Mouse (Mus musculus): ENCODE measurements at regions not wholly inside any gene's neighbourhood (a gene's known extent, or its start where the extent isn't known, plus 50 kb on each side); places are given as distances from the start of the nearest gene placed in this dataset.

DNA sequence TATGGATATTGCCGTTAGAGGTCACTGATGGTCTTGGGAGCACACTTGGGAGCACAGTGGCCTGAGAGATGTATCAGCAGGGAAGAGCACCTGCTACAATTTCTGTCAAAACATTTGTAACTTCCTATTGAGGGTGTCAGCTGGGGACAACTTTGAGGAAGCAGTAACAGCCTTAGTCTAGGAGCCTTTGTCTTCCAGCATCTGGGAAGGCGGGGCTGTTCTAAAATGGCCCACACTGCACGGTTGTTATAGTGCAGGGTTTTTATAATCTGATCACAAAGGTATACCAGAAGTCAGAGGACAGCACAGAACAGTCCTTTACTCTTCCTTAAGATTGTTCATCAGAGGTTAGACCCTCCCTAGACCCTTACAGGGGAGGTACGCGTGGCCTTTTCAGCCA, 152.3 kb downstream of the Hibadh start:
- no peak overlapping the region for H3K4me3 ChIP-seq (replicated peaks)
- no peaks in the 10 kb centered on the region for H3K36me3 ChIP-seq (replicated peaks; ENCODE audit: low read length)
- peaks cover 5% of the 10 kb centered on the region for H3K27me3 ChIP-seq (replicated peaks)
- peaks cover 9% of the 10 kb centered on the region for H3K4me1 ChIP-seq
- H3K9me3 ChIP-seq, result 0 out of 2 replicates have a peak, but pooled peaks cover 3% of the 10 kb centered on the region
- TF ChIP-seq GATA1 (IDR thresholded peaks at IDR 0.05; ENCODE audit: borderline replicate concordance, low read length) (no peak), FLI1 (IDR thresholded peaks at IDR 0.05; ENCODE audit: low read length) (no peak)

DNA sequence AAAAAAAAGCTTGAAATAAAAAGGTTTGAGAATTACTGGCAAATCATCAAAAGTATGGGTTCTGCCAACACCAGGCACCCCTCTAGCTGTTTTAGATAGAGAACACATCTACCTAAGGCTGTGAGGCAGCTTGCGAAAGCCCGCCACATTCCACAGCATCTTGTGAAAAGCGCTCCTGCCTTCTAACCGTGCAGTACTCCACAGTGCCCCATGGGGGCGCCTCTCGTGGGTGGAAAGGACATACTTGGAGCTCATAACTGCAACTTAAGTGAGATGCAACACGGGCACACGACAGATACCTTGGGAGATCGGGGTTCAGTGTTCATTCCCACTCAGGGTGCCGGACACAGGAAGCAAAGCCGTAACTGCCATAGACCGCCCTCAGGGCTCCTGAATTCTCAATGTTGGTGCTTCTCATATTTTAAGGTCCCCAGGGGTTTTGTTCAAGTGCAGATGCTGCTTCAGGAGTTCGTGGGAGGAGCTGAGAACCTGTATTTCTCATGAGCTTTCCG, 149.9 kb downstream of the Hibadh start:
- Histone ChIP-seq H3K9me3 (0 out of 2 replicates have a peak, but pooled peaks cover 3% of the 10 kb centered on the region), H3K36me3 (replicated peaks; ENCODE audit: low read length) (no peaks in the 10 kb centered on the region), H3K4me3 (replicated peaks) (no peak overlapping the region), H3K4me1 (peaks cover 9% of the 10 kb centered on the region), H3K27me3 (replicated peaks) (peaks cover 10% of the 10 kb centered on the region)
- TF ChIP-seq GATA1 (IDR thresholded peaks at IDR 0.05; ENCODE audit: borderline replicate concordance, low read length) (no peak), FLI1 (IDR thresholded peaks at IDR 0.05; ENCODE audit: low read length) (no peak)

DNA sequence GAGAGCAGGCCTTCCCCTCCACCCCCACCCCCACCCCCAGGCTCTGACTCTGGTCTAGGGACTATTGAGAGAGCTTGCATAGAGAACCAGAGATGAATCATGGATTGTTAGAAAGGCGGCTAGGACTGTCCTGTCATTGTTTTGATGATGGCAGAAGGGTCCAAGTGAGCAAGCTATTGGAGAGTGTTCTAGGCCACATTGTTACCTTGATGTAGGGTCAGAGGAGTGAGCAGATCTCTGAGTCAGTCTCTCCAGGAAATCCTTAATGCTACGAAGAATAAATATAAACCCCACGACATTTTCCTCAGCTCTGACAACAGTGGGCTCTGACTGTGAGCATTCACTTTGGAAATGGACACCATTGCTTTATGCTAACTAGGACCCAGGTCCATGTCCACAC, 144.9 kb downstream of the Hibadh start:
- Histone ChIP-seq H3K4me1 (no peaks in the 10 kb centered on the region), H3K4me3 (replicated peaks) (no peak overlapping the region), H3K27me3 (replicated peaks) (peaks cover 13% of the 10 kb centered on the region), H3K36me3 (replicated peaks; ENCODE audit: low read length) (no peaks in the 10 kb centered on the region), H3K9me3 (0 out of 2 replicates have a peak, but pooled peaks cover 2% of the 10 kb centered on the region)
- no peak for TF ChIP-seq GATA1 (IDR thresholded peaks at IDR 0.05; ENCODE audit: borderline replicate concordance, low read length)
- TF ChIP-seq FLI1 (IDR thresholded peaks at IDR 0.05; ENCODE audit: low read length), result no peak

DNA sequence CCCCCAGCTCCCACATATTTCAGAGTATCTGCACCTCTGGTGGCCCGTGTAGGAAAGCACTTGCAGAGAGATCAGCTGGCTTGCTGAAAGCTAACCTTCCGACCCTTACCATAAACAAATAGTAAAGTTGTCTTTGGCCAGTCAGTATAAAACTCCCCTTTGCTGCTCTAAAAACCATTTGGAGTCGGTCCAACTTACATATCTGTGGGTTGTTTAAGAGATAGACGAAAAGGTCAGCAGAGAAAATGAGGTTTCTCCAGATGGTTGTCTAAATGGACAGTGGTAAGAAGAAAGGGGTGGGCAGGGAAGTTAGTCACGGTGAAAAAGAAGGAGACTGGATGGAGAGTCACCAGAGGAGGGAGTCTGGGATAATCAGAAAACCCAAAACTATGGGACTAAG, 144.3 kb downstream of the Hibadh start:
- no peaks in the 10 kb centered on the region for H3K4me1 ChIP-seq
- TF ChIP-seq GATA1 (IDR thresholded peaks at IDR 0.05; ENCODE audit: borderline replicate concordance, low read length) (no peak), FLI1 (IDR thresholded peaks at IDR 0.05; ENCODE audit: low read length) (no peak)
- H3K27me3 ChIP-seq (replicated peaks), result peaks cover 15% of the 10 kb centered on the region
- H3K36me3 ChIP-seq (replicated peaks; ENCODE audit: low read length), result no peaks in the 10 kb centered on the region
- H3K4me3 ChIP-seq (replicated peaks), result no peak overlapping the region
- H3K9me3 ChIP-seq, result peaks cover 2% of the 10 kb centered on the region; the same call in 1 of the 2 replicates

Measured in megakaryocyte, embryonic 14.5 days (primary cell).